Mouse (Mus musculus): ENCODE measurements around the gene St8sia6.

The St8sia6 gene

GRCm38 (mm10) chr2:13767532-13768411 is 26.1 kb downstream of the St8sia6 start:
- no peak for DNase-seq (ENCODE audit: low read depth, low spot score)

- no peak for DNase-seq (ENCODE audit: low read depth, low spot score)
These were observed 33.5 kb downstream of the St8sia6 start for GRCm38 (mm10) chr2:13760366-13760765.

DNA sequence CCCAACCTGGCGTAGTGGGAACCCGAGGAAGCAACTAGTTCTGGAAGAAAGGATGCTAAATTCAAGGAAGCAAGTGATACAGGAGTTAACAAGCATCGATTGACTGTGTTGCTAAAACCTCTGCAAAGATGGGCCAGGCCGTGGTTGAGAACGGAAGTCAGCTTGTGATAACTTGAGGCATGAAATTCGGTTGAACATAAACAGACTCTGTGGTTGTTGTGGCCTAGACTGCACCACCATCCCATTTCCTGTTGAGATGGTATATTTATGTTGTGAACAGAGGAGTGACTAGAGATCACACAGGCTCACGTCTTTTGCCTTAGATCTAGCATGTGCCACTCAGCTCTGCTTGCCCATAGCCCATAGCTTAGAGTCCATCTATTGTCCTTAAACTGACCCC is 36.5 kb downstream of the St8sia6 start:
- DNase-seq (ENCODE audit: low read depth, low spot score), result no peak

DNA sequence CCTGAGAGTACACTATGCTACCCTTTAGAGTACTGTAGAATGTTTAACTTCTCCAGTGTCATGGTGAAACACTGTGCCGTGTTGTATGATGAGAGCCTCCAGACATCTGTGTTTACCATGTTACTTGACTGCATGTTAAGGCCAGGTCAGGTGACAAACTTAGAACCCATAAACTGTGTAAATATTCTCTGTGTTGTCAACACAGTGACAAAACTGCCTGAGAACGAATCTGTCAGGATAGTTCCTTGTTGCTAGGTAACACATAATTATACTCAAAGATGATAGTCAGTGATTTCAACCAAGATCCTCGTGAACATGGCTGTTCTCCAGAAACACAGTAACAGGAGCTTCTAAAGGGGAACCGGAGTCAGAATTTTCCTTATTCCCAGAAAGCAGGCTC is 38.1 kb downstream of the St8sia6 start:
- DNase-seq (ENCODE audit: low read depth, low spot score), result no peak

- DNase-seq (ENCODE audit: low read depth, low spot score), result no peak
These were observed 42.2 kb downstream of the St8sia6 start for GRCm38 (mm10) chr2:13751691-13752090.

DNA sequence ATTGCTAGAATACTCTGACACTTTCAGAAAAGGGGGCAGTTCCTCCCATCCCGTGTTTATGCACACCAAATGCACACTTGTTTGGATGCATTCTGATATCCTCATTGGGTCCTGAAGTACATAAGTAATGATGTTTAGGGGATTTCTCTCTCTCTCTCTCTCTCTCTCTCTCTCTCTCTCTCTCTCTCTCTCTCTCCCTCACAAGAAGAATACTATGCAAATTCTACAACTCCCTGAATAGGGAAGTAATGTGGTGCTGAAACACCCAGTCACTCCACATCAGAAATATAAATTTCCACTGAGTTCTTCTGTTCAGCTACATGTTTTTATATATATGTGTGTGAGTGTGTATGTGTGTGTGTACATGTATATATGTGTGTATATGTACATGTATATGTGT is 43.1 kb downstream of the St8sia6 start:
- no peak for DNase-seq (ENCODE audit: low read depth, low spot score)

DNA sequence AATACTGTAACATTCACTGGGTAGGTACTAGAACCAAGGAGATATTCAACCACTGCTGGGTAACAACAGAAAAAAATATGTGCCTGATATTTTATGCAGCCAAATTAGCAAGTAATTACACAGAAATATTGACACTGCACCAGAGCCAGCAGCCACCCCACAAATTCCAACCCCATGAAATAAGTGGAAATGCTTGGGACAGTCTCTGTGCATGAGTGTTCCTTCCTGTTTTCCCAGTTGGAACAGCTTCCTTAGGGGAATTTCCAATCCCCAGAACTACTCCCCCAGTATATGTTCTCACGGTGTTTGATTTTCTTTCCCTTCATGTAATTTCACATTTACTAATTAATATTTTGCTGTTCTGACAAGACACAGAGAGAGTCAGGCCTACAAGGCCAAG is 43.8 kb downstream of the St8sia6 start:
- no peak for DNase-seq (ENCODE audit: low read depth, low spot score)

GRCm38 (mm10) chr2:13749176-13749575 is 44.7 kb downstream of the St8sia6 start:
- DNase-seq (ENCODE audit: low read depth, low spot score), result no peak

- DNase-seq (ENCODE audit: low read depth, low spot score), result no peak
These were observed 46.3 kb downstream of the St8sia6 start for GRCm38 (mm10) chr2:13747576-13747975.

GRCm38 (mm10) chr2:13746023-13746422 is 47.8 kb downstream of the St8sia6 start:
- DNase-seq (ENCODE audit: low read depth, low spot score), result no peak

GRCm38 (mm10) chr2:13738704-13739103 is 55.2 kb downstream of the St8sia6 start:
- DNase-seq (ENCODE audit: low read depth, low spot score), result no peak

DNA sequence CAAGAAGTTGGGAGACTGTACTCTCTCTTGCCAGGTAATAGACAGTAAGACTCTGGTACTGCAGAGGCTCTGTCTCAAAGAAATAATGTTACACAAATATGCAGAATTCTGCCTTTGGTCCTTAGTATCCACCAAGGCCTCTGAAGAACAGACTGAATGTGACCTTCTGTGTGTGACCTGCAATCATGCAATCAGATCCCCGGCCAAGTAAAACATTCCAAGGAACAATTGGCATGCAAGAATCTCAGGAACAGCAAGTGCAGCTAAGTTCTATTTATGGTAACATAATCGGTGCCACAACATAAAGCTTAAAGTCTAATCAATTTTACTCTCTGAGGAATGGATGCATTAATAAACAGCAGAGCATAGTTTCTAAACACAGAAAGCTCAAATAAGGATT is 66.0 kb downstream of the St8sia6 start:
- no peak for DNase-seq (ENCODE audit: low read depth, low spot score)

- DNase-seq (ENCODE audit: low read depth, low spot score), result no peak
These were observed 68.3 kb downstream of the St8sia6 start for GRCm38 (mm10) chr2:13725592-13725991.

- no peak for DNase-seq (ENCODE audit: low read depth, low spot score)
These were observed 71.6 kb downstream of the St8sia6 start for GRCm38 (mm10) chr2:13722241-13722640.

DNA sequence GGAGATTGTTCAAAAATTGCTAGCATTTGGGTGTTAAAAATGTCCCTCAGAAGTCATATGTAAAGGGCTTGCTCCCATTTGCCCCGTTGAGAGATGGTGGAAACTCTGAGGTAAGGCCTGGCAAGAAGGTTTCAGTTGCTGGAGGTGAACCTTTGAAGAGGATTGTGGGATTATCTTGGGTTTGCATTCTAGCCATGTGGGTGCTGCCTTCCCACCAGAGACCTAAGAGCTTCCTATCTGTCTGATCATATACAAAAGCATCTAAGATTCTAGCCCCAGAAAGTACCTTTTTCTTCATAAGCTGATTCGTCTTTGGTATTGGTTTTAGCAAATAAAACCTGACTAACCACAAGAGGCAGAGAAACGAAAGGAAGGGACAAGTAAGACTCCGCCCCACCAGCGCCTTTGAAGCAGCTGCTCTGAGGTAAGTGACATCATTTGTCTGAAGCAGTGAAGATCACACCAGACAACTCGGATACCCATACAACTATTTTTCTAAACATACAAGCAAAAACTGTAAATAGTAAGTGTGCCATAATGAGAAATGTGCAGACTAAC is 75.2 kb downstream of the St8sia6 start:
- DNase-seq (ENCODE audit: low read depth, low spot score), result no peak

DNA sequence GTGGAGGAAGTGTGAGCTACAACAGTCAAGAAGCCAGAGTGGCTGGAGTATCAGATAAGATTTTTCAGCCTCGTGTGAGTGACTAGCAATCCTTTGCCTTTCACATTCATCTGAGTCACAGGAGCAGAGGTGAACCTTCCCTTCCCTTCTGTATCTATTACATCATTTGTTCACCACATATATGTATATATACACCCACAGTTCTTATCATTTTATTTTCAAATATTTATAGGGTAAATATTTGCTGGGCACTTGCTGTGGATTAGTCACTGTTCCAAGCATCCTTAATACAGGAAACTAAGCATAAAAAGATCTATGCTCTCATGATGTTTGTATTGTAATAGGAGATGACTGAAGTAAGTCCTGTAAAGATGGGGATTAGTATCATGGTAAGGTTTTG is 85.1 kb downstream of the St8sia6 start:
- DNase-seq (ENCODE audit: low read depth, low spot score), result no peak

GRCm38 (mm10) chr2:13697514-13697913 is 96.3 kb downstream of the St8sia6 start:
- DNase-seq (ENCODE audit: low read depth, low spot score), result no peak

DNA sequence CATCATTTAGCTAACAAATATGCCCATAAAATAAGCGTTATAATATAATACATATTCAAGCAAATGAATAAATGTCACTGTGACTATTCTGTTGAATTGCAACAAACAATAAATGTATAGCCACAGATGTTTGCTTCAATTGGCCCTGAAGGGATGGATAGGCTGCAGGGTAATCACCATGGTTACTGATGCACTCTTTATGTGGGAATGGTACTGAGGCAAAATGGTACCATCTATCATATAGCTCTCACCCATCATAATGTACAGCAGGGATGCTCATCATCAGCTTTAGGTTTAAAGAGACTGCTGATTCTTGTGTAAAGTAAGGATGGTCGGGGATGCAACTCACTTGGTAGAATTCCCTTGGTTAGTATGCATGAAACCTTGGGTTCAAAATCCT is 99.4 kb downstream of the St8sia6 start:
- no peak for DNase-seq (ENCODE audit: low read depth, low spot score)

DNA sequence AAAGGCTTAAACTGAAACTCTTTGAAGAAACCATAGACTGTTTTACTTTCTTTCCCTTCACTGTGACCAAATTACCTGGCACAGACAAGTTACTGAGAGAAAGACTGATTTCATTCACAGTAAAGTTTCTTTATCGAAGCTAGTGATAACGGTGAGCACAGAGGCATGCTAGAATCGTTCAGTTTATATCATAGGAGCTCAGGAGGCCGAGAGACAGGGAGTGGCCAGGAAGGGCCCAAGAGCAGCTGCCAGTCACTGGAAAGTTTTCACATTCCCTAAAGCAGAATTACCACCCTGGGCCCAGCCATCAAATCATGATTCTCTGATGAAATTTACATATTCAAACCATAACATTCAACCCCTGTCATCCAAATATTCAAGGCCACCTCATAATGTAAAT is 109.5 kb downstream of the St8sia6 start:
- no peak for DNase-seq (ENCODE audit: low read depth, low spot score)

DNA sequence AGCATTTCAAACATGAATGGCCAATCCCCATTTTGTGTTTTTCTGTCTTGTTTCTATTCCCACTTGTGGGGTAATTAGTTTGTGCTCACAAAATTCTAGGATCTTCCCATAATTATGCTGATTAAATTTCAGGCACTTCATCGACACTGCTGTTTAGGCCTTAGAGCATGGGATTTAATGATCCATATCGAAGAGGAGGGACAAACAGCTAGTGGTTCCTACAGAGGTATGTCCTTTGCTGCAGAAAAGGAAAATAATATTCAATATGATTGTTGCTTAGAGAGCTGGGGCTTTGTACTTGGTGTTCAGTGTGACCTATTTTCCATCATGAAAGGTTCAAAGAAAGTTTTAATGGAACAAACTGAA is 110.7 kb downstream of the St8sia6 start:
- no peak for DNase-seq (ENCODE audit: low read depth, low spot score)

GRCm38 (mm10) chr2:13682488-13683204 is 111.2 kb downstream of the St8sia6 start:
- no peak for DNase-seq (ENCODE audit: low read depth, low spot score)

GRCm38 (mm10) chr2:13672946-13673345 is 120.9 kb downstream of the St8sia6 start:
- peak; percentile 38 for DNase-seq (ENCODE audit: low read depth, low spot score)

DNA sequence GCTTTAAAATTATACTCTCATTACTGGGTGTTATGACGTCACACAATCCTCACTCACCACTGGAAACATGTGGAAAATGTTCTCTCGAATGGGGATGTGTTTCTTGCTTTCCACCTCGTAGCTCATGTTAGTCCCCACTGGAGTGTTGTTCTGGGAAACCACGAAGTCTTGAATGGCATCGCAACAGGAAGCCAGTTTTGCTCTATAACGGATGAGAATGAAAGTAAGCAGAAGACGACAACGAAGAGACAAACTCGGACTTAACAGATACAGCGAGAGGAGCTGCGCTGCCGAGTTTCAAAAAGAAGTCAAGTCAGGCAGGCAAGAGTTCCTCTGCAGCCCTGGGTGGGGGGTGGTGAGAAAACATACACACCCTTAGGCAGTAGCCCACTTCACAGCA is 121.4 kb downstream of the St8sia6 start:
- no peak for DNase-seq (ENCODE audit: low read depth, low spot score)
